Mouse (Mus musculus) CD4-positive, CD25-positive, alpha-beta regulatory T cell, adult 2 months (primary cell): ENCODE data around the gene Mrvi1.

ENCODE experiments used
- DNase-seq: peaks from one replicate; pipeline ENCODE4 v3.0.0-alpha.2; 2012; ENCODE audit warnings: low read depth, low spot score

The Mrvi1 gene

GRCm38 (mm10) chr7:110981036-110981435, 1.2 kb downstream of the Mrvi1 start:
- no peak for DNase-seq

GRCm38 (mm10) chr7:110977699-110978392, 4.4 kb downstream of the Mrvi1 start:
- DNase-seq = peak; percentile 25

- no peak for DNase-seq
Observed at GRCm38 (mm10) chr7:110973450-110973849, 8.8 kb downstream of the Mrvi1 start.

- no peak for DNase-seq
Observed at GRCm38 (mm10) chr7:110972796-110973195, 9.5 kb downstream of the Mrvi1 start.

- DNase-seq = no peak
Observed at GRCm38 (mm10) chr7:110967373-110967772, 14.9 kb downstream of the Mrvi1 start.

DNA sequence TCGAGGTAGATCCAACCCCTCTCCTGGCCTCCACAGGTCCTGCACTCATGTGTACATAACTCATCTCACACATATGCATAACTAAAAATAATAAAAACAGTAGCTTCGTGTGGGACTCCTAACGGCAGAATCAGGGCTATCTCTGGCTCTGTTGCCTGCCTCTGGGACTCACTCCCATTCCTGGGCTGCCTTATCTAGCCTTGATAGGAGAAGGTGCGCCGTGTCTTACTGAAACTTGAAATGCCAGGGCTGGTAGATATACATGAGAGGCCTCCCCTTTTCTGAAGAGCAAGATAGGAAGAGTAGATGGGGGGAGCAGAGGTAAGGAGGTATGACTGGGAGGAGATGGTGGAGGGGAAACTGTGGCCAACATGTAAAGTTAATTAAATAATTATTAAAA, 15.4 kb downstream of the Mrvi1 start:
- DNase-seq = no peak

- DNase-seq = peak; percentile 46
Observed at GRCm38 (mm10) chr7:110965387-110965786, 16.9 kb downstream of the Mrvi1 start.

DNA sequence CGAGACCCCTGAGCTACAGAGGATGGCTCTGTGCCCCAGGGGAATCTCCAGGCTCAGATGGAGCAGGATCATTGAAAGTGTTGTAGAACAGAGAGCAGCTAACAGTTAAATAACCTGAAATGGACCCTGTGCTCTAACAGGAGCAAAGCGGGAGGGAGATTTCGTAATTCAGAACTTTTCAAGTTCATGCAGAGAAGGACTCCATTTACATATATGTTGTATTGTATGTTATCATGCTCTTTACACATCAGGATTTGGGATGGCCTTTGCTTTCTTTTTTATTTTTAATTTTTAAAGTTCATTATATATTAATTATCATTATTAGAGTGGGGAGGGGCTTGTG, 18.6 kb downstream of the Mrvi1 start:
- no peak for DNase-seq

- no peak for DNase-seq
Observed at GRCm38 (mm10) chr7:110962943-110963654, 19.2 kb downstream of the Mrvi1 start.

- DNase-seq = no peak
Observed at GRCm38 (mm10) chr7:110962497-110962896, 19.8 kb downstream of the Mrvi1 start.

DNA sequence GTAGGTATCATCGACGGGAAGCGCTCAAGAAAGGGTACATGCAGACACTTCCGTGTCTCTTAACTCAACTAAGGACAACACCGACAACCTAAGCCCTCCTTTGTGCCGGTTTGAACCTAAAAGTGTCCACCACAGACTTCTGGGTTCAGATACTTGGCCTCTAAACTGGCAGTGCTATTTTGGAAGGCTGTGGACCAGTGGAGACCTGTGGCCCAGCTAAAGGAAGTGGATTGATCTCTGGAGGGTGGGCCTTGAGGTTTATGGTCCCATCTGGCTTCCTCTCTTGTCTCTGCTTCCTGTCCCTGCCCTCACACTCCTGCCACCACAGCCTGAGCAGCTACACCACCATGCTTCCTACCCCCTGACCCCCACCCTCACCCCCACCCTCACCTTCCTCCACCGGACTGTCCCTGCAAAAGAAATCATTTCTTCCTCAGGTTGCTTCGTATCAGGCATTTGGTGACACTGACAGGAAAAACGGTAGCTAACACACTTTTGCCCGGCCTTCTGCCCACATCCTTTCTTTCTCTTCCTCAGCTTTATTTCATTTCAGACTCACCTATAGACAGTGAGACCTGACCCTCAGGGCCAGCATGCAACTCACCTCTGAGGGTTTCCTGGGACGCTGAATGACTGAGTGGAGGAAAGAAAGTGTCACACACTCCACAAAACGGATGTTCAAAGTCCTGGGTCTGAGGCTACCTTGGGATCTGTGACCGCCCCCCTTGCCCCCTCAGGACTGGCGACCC, 25.7 kb downstream of the Mrvi1 start:
- peak; percentile 56 for DNase-seq

DNA sequence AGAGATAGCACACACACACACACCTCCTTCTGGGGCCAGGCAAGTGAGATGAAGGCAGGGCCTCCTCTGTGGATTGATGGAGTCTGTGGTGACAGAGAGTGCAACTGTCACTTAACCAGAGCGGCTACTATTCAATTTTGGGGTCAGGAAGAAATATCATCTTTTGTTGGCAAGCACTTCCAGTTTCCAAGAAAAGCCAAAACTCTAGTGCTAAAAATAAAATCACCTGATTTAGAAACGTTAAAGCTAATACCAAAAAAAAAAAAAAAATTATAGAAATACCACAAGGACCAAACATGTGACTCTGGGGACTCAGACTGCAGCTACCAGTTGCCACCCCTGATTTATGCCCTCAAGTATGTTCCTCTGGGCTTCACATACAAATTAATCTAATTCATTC, 26.7 kb downstream of the Mrvi1 start:
- DNase-seq = no peak

GRCm38 (mm10) chr7:110954072-110954858, 28.0 kb downstream of the Mrvi1 start:
- no peak for DNase-seq

DNA sequence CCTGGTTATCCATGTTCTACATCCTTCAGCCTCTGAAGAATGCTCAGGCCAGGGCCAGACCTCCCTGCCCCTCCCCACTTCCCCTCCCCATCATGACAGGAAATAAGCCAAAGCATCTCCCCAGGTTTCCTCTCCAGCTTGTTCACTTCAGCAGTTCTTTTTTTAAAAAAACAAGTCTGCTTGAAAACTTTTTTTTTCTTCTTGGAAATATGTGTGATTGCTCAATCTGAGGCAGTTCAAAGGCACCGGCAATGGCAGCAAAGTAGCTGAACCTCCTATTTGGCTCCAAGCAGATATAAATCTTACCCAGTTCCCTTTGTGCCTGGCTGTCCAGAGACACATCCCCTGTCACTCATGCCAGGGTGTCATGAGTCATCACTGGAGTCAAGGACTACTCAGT, 29.1 kb downstream of the Mrvi1 start:
- DNase-seq = peak; percentile 45

DNA sequence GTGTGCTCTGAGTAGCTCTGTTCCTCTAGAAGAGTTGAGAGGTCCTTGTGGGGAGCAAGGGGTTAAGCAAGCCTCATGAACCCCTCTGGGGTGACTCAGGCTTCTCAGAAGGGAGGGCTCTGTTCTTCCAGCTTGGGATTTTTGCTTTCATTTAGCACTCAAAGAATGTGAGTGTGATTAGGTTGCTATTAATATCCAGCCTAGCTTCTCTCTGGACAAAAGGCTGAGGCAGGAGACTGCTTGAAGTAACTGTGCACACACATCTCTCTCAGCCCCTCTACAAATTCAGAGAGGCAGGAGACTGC, 31.7 kb downstream of the Mrvi1 start:
- no peak for DNase-seq

DNA sequence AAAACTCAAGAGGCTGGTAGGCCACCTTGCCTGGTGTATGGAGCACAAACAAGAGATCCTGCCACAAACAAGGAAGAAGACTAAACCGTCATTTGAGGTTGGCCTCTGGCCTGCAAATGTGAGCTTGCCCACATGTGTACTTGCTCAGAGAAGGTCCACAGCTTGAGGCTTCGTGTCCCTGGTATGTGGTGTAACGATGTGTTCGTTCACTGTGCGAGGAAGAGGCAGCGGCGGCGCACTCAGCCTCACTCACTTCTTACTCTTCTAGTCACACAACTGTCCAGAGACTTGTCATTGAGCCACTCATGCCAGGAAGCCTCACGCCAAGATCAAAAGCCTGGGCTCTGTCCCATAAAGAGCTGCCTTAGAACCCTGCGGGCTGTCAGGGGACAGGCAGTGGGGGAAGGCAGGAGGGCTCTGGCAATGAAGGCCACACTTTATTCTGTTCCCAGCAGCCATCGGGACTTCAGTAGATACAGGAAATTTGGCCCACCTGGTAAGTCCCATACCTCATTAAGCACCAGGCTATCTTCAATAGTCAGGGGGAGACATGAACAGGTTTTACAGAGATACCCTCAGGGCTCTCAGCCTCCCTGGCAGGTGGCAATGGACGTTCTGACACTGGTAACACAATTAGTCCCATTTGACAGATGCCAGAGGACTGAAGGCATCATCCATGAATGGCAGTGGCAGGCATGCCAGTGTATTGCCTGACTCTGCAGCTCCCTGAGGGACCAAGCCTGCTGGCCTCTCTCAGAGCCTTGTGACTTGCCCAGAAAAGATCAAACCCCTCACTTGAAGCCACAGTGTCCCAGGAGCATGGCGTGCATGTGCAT, 32.3 kb downstream of the Mrvi1 start:
- DNase-seq = no peak

DNA sequence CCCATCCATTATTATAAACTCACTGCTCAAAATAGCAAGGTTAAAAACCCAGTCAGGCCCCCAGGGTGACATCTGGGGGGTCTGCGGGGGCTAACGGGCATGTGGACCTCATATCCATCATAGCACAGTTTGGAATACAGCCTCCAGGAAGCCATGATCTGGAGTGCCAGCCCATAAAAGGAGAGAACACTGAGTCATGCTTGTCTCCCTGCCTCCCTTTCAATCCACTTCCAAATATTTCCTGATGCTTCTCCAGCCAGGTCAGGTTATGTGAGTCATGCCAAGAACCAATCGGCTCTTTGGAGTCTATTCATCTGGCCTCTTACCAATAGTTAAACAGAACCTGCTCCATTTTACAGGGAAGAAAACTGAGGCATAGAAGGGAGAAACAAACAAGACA, 33.7 kb downstream of the Mrvi1 start:
- DNase-seq = no peak

DNA sequence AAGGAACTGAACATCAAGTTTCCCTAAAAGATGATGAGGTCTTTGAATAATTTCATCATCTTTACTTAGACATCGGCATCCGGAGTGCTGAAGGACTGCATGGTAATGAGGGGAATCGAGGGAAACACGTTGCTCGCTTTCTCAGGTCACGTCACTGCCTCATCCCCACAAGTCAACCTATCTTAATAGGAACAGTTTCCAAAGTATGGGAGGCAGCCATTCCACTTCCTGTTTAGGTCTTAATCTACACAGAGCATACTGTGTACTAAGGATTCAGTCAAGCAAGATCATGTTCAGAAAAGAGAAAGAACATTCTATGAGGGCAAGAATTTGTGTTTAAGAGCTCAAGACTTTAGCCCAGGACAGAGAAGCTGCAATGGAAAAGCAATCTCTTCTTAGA, 34.6 kb downstream of the Mrvi1 start:
- no peak for DNase-seq

DNA sequence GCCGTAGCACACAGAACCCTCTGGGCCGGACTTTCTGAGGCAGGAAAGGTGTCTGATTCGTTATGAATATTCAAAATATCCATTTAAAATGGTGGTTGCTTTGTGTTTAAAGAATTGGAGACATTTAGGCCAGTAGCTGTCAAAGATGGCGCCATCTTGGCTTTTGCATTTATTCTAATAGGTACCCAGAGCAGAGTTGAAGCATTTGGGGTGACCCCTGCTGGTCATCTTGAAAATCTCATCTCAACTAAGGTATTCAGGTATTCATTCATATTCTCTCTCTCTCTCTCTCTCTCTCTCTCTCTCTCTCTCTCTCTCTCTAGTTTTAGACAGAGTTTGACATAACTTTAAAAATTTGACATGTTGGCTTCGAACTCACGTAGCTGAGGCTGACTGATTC, 35.5 kb downstream of the Mrvi1 start:
- peak; percentile 78 for DNase-seq

DNA sequence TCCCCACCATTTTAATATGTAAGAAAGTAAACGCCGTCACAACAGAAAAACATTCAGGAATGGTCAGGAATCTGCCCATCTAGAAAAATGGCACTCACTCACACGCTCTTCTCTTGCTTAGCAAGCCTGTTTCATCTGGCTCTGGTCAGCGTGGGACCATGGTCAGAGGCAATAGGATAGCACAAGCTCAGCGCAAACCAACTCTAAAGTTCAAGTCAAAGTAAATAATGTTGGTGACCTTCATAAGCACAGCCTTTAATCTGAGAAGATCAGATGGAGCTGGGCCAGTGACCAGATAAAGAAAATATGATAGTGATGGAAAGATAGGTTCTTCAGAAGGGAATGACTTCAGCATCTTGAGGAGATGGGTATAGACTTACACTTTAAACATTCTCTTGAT, 37.9 kb downstream of the Mrvi1 start:
- DNase-seq = no peak
